Mouse (Mus musculus): ENCODE measurements around the gene Plekhj1. TPM values are rescaled to one million over a fixed set of nuclear protein-coding genes. Genes with fewer than 3 reads are reported as not detected.

Plekhj1 gene
- polyA plus RNA-seq, 1 experiment from 2014 or later = 79.6 TPM

GRCm38 (mm10) chr10:80774549-80774948 is 23.9 kb downstream of the Plekhj1 start:
- WGBS = 16% methylated on average over 2 of the region's 2 CpGs
- peak overlapping the region; percentile 98 for H3K27ac ChIP-seq (replicated peaks)
- H3K4me1 ChIP-seq = peaks cover 52% of the 10 kb centered on the region
- no peak overlapping the region for H3K4me3 ChIP-seq
- peak overlapping the region; percentile 38; the same call in 1 of the 2 replicates for H3K4me2 ChIP-seq
- ATAC-seq (ENCODE audit: extremely low read depth, insufficient number of reproducible peaks, low FRiP score, low TSS enrichment) = peak; percentile 86
- H3K9me3 ChIP-seq = no peaks in the 10 kb centered on the region
- H3K36me3 ChIP-seq = peaks cover 95% of the 10 kb centered on the region
- H3K9ac ChIP-seq = peak overlapping the region; percentile 71
- no peaks in the 10 kb centered on the region for H3K27me3 ChIP-seq (replicated peaks)

GRCm38 (mm10) chr10:80773816-80774215 is 24.6 kb downstream of the Plekhj1 start:
- peaks cover 94% of the 10 kb centered on the region for H3K36me3 ChIP-seq
- no peak overlapping the region for H3K4me3 ChIP-seq
- WGBS = 54% methylated on average over 5 of the region's 5 CpGs
- H3K9ac ChIP-seq = peak overlapping the region; percentile 67
- peaks cover 52% of the 10 kb centered on the region for H3K4me1 ChIP-seq
- H3K9me3 ChIP-seq = no peaks in the 10 kb centered on the region
- H3K27me3 ChIP-seq (replicated peaks) = no peaks in the 10 kb centered on the region
- ATAC-seq (ENCODE audit: extremely low read depth, insufficient number of reproducible peaks, low FRiP score, low TSS enrichment) = no peak
- H3K27ac ChIP-seq (replicated peaks) = peak overlapping the region; percentile 98
- H3K4me2 ChIP-seq = peak overlapping the region; percentile 38

- 85% methylated on average over 6 of the region's 6 CpGs for WGBS
- no peak overlapping the region for H3K27ac ChIP-seq (replicated peaks)
- peaks cover 35% of the 10 kb centered on the region for H3K4me1 ChIP-seq
- no peaks in the 10 kb centered on the region for H3K9me3 ChIP-seq
- H3K4me2 ChIP-seq = no peak overlapping the region
- peaks cover 85% of the 10 kb centered on the region for H3K36me3 ChIP-seq
- H3K27me3 ChIP-seq (replicated peaks) = no peaks in the 10 kb centered on the region
- H3K4me3 ChIP-seq = no peak overlapping the region
- no peak for ATAC-seq (ENCODE audit: extremely low read depth, insufficient number of reproducible peaks, low FRiP score, low TSS enrichment)
- no peak overlapping the region for H3K9ac ChIP-seq
These were observed 30.1 kb downstream of the Plekhj1 start for GRCm38 (mm10) chr10:80768365-80768764.

- H3K9ac ChIP-seq = peak overlapping the region; percentile 17
- peaks cover 37% of the 10 kb centered on the region for H3K4me1 ChIP-seq
- no peak overlapping the region for H3K4me2 ChIP-seq
- H3K27ac ChIP-seq (replicated peaks) = peak overlapping the region; percentile 22; the same call in 1 of the 2 replicates
- H3K9me3 ChIP-seq = no peaks in the 10 kb centered on the region
- H3K27me3 ChIP-seq (replicated peaks) = no peaks in the 10 kb centered on the region
- WGBS = 74% methylated on average over 10 of the region's 10 CpGs
- peaks cover 68% of the 10 kb centered on the region for H3K36me3 ChIP-seq
- no peak for ATAC-seq (ENCODE audit: extremely low read depth, insufficient number of reproducible peaks, low FRiP score, low TSS enrichment)
- no peak overlapping the region for H3K4me3 ChIP-seq
These were observed 32.1 kb downstream of the Plekhj1 start for GRCm38 (mm10) chr10:80766161-80766815.

- Histone ChIP-seq H3K4me2 (no peak overlapping the region), H3K27me3 (replicated peaks) (no peaks in the 10 kb centered on the region), H3K4me3 (no peak overlapping the region), H3K36me3 (peaks cover 63% of the 10 kb centered on the region), H3K9me3 (no peaks in the 10 kb centered on the region), H3K27ac (replicated peaks) (0 out of 2 replicates have a peak overlapping the region, but pooled peaks have one; percentile 22), H3K4me1 (peaks cover 42% of the 10 kb centered on the region), H3K9ac (no peak overlapping the region)
- ATAC-seq (ENCODE audit: extremely low read depth, insufficient number of reproducible peaks, low FRiP score, low TSS enrichment) = no peak
- 66% methylated on average over 2 of the region's 2 CpGs for WGBS
These were observed 32.7 kb downstream of the Plekhj1 start for GRCm38 (mm10) chr10:80765746-80766145.

GRCm38 (mm10) chr10:80763502-80763901 is 34.9 kb downstream of the Plekhj1 start:
- Histone ChIP-seq H3K27ac (replicated peaks) (no peak overlapping the region), H3K9me3 (no peaks in the 10 kb centered on the region), H3K4me2 (no peak overlapping the region), H3K4me1 (peaks cover 65% of the 10 kb centered on the region), H3K9ac (no peak overlapping the region), H3K36me3 (peaks cover 42% of the 10 kb centered on the region), H3K4me3 (no peak overlapping the region), H3K27me3 (replicated peaks) (no peaks in the 10 kb centered on the region)
- WGBS = 81% methylated on average over 2 of the region's 2 CpGs
- ATAC-seq (ENCODE audit: extremely low read depth, insufficient number of reproducible peaks, low FRiP score, low TSS enrichment) = no peak

- WGBS = 74% methylated on average over 3 of the region's 3 CpGs
- H3K4me1 ChIP-seq = peaks cover 81% of the 10 kb centered on the region
- no peak overlapping the region for H3K27ac ChIP-seq (replicated peaks)
These were observed 36.6 kb downstream of the Plekhj1 start for GRCm38 (mm10) chr10:80761821-80762220.

GRCm38 (mm10) chr10:80760596-80761524 is 37.6 kb downstream of the Plekhj1 start:
- no peak for ATAC-seq (ENCODE audit: extremely low read depth, insufficient number of reproducible peaks, low FRiP score, low TSS enrichment)
- Histone ChIP-seq H3K4me2 (no peak overlapping the region; the same call in 1 of the 2 replicates), H3K4me1 (peaks cover 81% of the 10 kb centered on the region), H3K36me3 (peaks cover 17% of the 10 kb centered on the region), H3K27ac (replicated peaks) (peak overlapping the region; percentile 26), H3K4me3 (no peak overlapping the region), H3K9me3 (no peaks in the 10 kb centered on the region), H3K27me3 (replicated peaks) (no peaks in the 10 kb centered on the region), H3K9ac (peak overlapping the region; percentile 33)
- 77% methylated on average over 4 of the region's 4 CpGs for WGBS

More at GRCm38 (mm10) chr10:80761821-80762220, 36.6 kb downstream of the Plekhj1 start:
- H3K27me3 ChIP-seq (replicated peaks) = no peaks in the 10 kb centered on the region
- 0 out of 2 replicates have a peak overlapping the region, but pooled peaks have one; percentile 0 for H3K9ac ChIP-seq
- no peaks in the 10 kb centered on the region for H3K9me3 ChIP-seq
- H3K36me3 ChIP-seq = peaks cover 27% of the 10 kb centered on the region
- no peak overlapping the region for H3K4me3 ChIP-seq
- ATAC-seq (ENCODE audit: extremely low read depth, insufficient number of reproducible peaks, low FRiP score, low TSS enrichment) = no peak
- H3K4me2 ChIP-seq = no peak overlapping the region

GRCm38 (mm10) chr10:80758651-80759050 is 39.8 kb downstream of the Plekhj1 start:
- Histone ChIP-seq H3K9me3 (no peaks in the 10 kb centered on the region), H3K27ac (replicated peaks) (peak overlapping the region; percentile 87), H3K4me1 (peaks cover 79% of the 10 kb centered on the region), H3K4me3 (0 out of 2 replicates have a peak overlapping the region, but pooled peaks have one; percentile 2), H3K4me2 (peak overlapping the region; percentile 98), H3K27me3 (replicated peaks) (no peaks in the 10 kb centered on the region), H3K36me3 (peaks cover 7% of the 10 kb centered on the region; the same call in 1 of the 2 replicates), H3K9ac (peak overlapping the region; percentile 99)
- ATAC-seq (ENCODE audit: extremely low read depth, insufficient number of reproducible peaks, low FRiP score, low TSS enrichment) = no peak
- WGBS = 59% methylated on average over 7 of the region's 7 CpGs

GRCm38 (mm10) chr10:80757717-80758116 is 40.7 kb downstream of the Plekhj1 start:
- no peak for ATAC-seq (ENCODE audit: extremely low read depth, insufficient number of reproducible peaks, low FRiP score, low TSS enrichment)
- Histone ChIP-seq H3K4me2 (peak overlapping the region; percentile 98), H3K4me3 (peak overlapping the region; percentile 96; the same call in 1 of the 2 replicates), H3K9ac (peak overlapping the region; percentile 99), H3K4me1 (peaks cover 73% of the 10 kb centered on the region), H3K27me3 (replicated peaks) (no peaks in the 10 kb centered on the region), H3K27ac (replicated peaks) (peak overlapping the region; percentile 87), H3K9me3 (no peaks in the 10 kb centered on the region), H3K36me3 (no peaks in the 10 kb centered on the region)
- WGBS = 29% methylated on average over 5 of the region's 5 CpGs

- H3K36me3 ChIP-seq = no peaks in the 10 kb centered on the region
- no peaks in the 10 kb centered on the region for H3K9me3 ChIP-seq
- H3K27ac ChIP-seq (replicated peaks) = peak overlapping the region; percentile 87
- WGBS = 51% methylated on average over 4 of the region's 4 CpGs
- H3K4me3 ChIP-seq = peak overlapping the region; percentile 96
- H3K9ac ChIP-seq = peak overlapping the region; percentile 99
- no peaks in the 10 kb centered on the region for H3K27me3 ChIP-seq (replicated peaks)
- no peak for ATAC-seq (ENCODE audit: extremely low read depth, insufficient number of reproducible peaks, low FRiP score, low TSS enrichment)
- H3K4me2 ChIP-seq = peak overlapping the region; percentile 98
- H3K4me1 ChIP-seq = peaks cover 76% of the 10 kb centered on the region
These were observed 41.5 kb downstream of the Plekhj1 start for GRCm38 (mm10) chr10:80756967-80757366.

Measured in heart, embryonic 13.5 days (tissue).